Mouse (Mus musculus) kidney, adult 9 months (tissue): ENCODE data around the gene Rsrc1.

ENCODE experiments used
- DNase-seq: peaks from one replicate; pipeline ENCODE4 v3.0.0; 2022

The Rsrc1 gene

DNA sequence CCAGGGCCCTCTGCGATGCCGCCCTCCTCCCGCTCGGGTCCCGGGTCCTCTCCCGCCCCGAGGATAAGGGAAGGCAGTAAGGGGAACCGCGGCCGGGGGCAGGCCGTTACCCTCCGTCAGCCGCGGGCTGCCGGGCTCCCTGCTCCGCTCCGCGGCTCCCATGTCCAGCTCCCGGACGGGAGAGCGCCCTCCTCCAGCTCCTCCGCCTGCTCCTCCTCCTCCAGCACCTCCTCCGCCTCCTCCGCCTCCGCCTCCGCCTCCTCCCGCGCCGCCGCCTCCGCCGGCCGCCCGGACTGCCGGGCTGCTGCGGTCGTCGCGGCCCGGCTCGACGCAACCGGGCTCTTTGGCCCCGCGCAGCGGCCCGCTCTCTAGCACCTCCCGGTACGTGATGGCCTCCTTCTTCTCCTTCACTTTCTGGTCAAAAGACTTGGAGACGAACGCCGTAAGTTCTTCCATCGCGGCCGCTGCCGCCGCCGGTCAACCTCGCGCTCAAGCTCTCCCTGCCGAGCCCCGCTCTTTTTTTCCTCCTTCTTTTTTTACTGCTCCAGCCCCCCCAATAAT is at the start of gene Rsrc1:
Gene Rsrc1 (plus strand): TSS at position 290 of the 561 bp plus-strand sequence.
- DNase-seq, result peak; percentile 66

DNA sequence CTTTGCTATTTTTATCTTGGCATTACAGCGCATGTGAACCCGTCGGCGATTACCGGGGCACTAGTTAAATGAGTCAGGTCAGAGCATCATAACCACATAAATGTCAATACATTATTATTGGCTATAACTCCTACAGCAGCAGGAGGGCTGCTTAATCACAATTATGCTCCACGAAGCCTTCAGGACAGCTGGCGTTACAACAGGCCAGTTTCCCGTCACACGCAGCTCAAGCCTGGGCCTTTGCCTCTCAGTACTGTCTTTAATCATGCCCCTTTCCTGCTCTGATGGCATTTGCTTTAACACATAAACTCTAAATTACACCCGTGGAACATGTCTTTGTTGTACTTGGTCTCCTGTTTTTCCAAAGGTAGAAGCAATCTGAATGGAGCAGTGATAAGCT is 41.5 kb upstream of the Rsrc1 start:
- DNase-seq, result no peak

DNA sequence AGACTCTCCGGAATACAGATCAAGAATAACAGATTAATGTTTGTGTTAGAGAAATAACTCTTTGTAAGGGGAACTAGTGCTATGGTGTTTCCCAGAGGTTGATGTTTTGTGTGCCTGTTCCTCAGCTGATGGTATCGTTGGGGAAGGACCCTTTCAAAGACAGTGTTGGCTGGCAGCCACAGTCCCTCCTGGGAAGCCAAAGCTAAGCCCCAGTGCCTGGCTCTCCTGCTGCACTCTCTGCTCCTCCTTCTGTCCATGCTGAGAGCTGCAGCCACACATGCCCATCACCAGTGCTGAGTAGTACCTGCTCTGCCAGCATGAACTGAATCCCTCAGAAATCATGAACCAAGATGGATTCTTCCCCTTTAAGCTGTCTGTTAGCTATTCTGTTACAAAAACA is 26.1 kb upstream of the Rsrc1 start:
- no peak for DNase-seq

DNA sequence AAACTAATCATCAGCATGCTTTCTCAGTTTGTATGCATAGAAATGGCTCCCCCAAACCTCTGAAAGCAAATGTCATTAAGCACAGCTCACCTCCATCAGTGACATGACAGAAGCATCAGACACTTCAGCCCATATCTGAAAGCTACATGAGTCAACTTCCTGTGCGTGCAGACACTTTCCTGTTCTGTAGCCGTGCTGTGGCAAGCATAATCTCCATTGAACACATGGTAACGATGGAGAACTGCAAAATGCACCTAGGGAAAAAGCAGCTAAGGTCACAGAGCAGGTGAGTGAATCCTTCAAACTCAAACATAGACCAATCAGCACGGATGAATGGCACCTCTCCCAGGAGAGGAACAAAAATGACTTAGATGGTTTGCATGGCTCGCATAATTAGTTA is 21.2 kb upstream of the Rsrc1 start:
- DNase-seq, result no peak

DNA sequence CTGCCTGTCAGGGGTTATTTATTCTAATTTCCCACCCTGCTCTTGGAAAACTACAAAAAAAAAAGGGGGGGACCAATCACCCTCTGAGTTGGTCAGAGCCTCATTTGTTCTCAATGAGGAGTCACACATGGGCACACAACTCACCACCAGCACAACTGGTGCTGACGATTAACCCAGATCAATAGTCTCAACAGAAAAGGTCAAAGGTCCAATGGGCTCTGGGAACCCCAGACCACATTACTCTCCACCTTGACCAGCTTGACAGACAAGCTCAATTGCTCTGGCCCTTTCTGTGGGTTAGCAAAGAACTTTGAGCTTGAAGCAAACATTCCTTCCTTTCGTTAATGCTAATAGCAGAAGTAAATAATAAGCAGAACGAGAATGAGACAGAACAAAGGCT is 16.3 kb upstream of the Rsrc1 start:
- no peak for DNase-seq

DNA sequence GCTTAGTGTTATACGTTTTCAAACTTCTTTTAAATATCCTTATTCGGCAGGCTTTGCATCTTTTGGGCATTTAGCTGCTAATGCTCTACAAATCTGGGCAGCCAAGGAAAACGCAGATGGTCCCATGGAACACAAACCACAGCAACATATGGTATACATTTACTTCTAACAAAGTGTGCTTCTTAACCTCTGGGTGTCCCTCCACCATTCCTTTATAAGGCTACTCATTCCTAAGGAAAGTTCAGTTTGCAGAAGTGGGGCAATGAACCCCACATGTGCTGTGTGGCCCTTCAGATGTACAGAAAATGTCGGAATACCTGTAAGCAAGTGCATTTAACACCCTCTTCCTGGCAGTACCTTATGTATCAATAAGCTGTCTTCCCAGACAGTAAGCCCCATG is 13.7 kb upstream of the Rsrc1 start:
- no peak for DNase-seq

DNA sequence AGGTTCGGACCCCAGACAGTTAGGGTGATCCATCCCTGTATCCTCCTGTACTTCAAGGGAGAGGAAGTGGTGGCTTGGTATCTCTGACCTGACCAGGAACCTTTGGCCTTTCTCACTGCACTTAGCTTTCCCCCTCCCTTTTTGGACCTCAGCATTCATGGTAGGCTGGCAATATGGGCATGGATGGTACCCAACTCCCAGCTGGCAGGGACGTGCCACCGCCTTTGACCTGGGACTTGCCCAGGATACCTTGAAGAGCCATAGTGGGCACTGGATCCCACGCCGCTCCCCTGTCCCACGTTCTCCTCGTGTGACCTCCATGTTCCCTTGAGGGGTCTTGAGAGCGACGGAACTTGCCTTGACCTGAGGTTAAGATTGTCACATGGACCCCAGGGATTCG is 10.9 kb upstream of the Rsrc1 start:
- no peak for DNase-seq

DNA sequence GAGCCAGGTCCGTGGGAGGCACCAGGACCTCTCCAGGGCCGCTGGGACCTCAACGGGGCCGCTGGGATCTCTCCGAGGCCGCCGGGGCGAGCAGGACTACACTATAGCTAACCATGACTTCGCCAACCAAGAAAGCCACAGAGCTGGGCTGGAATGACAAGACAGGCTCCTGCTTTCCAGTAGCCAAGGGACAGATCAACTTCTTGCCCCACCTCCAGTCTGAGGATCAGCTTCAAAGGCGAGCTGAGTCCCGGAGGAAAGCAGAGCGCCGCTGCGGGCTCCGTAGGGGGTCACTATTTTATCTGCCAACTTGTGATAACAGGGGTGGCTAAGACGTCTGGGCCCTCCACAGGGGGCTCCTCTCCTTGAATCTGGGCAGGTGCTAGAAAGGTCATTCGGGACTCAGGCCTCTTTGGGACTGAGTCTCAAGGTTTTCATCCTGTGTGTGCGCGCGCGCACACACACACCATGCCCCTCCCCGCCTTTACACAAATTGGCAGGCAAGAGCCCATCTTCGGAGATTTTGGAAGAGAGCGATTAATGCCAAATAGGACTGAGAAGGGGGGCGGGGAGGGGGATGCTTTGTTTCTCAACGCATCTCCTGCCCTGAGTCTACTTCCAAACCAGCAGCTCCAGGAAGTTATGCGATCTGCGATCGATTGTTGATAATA is 10.4 kb upstream of the Rsrc1 start:
- DNase-seq, result no peak

DNA sequence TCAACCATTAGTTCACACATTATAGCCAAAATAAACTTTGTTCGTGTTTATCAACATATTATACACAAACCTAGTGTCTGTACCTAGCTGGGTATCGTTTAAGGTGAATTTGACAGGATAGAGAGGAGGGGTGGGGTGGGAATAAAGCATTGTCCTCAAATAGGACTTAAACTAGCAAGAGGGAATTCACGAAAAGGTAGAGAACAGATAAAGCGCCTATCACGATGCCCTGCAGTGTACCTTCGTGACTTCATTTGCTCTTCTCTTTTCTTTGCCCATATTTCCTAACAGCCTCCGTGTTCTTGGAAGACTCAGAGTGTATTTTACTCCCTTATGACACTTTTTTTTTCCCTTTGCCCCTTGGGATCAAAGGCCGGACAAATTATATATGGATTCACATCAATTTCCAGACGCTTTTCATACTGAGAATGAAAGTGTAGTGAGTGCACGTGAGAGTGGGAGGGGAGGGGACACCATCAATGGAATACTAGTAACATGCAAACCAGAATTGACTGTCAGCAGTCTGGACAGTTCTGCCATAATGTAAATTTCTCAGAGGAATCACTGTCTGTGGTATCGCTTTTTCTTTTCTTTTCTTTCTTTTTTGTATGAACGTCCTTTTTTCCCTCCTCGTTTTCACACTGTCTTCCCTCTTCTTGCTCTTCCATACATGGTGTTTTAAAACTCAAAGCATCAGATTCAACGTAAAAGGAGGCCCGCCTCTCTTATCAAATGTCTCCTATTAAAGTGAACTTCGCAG is 8.8 kb upstream of the Rsrc1 start:
- DNase-seq, result peak; percentile 7

DNA sequence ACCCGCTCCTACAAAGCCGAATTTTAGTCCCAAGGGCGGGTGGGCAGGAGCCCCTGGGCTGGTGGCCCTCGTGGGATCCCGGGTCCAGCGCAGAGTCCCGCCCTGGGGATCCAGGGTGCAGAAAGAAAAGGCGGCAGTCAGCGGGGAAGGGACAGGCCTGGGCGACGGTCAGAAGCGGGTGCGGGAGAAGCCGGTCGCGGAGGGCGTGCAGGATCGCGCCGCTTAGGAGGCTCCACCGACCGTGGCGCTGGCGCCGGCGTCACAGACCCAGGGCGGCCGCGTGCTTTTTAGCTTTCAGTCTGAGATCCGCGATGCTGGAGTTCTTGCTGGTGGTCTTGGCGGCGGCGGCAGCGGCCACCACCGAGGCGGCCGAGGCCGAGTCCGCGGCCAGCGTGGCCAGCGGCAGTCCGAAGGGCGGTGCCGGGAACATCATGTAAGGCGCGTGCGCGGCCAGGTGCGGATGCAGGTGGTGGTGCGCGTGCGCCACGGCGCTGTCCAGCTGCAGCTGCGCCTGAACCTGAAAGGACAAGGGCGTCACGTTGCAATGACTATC is 7.7 kb upstream of the Rsrc1 start:
- peak; percentile 75 for DNase-seq

DNA sequence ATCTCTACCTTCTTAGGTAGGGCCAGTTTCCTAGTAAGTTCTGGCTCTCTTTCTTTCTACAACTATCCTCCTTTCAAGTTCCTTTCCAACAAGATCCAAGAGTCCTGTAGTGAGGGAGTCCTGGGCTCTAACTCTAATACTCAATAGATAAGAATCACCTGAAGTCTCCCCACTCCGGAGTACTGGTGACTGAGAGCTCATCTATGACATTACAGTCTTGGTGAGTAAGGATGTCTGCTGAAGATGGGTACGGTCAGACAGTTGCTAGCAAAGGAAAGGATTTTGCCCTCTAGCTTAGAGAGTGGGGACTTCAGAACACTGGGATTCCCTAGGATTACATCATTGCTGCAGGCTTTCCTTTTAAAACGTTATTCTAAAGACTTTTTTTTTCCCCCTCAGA is 6.7 kb upstream of the Rsrc1 start:
- DNase-seq, result peak; percentile 2

DNA sequence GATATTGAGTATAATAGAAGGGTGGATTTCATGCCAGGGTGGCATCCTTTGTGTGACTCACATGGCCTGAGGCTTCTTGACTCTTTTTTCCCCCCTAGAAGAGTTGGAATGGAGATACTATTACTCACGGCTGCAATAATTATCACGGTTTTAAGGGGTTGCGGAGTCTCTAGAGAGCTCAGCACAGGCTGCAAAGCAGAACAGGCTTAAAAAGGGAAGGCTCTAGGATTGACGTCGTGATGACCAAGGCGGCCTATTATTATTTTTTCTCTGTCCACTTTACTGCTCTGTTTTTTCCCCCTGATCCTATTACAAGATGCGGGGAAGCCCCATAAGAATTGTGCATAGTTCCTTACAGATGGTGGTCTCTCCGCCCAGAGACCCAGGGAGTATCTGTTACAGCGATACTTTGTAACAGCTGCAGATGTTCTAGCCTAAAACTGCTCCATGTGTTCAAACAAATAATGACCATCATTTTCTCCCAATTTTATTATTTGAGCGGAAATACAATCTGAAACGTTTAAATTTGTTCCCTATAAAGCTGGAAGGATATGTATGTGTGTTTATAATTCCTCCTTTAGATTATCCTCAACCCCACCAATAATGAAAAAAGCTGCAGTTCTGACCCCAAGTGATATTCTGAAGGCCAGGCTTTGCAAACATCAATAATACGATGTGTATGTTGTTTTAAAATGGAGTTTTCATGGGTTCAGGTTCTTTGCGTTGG is 4.1 kb upstream of the Rsrc1 start:
- no peak for DNase-seq

DNA sequence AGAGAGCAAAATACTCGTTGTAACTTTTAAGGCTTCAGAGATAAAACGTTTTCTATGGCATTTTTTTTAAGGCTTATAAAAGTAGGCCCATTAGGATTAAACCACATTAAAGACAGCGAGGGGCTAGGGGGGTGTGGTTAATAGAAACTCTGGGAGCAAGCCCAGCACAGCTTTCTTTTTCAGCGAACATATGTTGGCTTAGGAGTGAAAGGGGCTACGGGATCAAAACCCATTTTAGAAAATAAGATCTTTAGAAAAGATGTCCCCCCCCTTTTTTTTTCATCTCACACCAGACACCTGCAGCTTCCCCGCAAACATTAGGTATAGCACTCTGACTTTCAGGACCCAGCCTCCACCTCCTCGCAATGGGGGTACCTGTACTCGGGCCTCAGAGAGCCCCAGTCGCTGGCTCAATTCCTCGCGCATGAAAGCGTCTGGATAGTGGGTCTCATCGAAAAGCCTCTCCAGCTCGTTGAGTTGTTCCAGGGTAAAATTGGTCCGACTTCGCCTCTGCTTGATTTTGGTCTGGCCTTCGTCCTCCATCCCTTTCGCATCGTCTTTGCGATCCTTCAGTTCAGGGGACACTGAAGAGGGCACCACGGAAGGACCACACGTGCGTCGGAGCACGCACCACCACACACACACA is 3.3 kb upstream of the Rsrc1 start:
- no peak for DNase-seq

DNA sequence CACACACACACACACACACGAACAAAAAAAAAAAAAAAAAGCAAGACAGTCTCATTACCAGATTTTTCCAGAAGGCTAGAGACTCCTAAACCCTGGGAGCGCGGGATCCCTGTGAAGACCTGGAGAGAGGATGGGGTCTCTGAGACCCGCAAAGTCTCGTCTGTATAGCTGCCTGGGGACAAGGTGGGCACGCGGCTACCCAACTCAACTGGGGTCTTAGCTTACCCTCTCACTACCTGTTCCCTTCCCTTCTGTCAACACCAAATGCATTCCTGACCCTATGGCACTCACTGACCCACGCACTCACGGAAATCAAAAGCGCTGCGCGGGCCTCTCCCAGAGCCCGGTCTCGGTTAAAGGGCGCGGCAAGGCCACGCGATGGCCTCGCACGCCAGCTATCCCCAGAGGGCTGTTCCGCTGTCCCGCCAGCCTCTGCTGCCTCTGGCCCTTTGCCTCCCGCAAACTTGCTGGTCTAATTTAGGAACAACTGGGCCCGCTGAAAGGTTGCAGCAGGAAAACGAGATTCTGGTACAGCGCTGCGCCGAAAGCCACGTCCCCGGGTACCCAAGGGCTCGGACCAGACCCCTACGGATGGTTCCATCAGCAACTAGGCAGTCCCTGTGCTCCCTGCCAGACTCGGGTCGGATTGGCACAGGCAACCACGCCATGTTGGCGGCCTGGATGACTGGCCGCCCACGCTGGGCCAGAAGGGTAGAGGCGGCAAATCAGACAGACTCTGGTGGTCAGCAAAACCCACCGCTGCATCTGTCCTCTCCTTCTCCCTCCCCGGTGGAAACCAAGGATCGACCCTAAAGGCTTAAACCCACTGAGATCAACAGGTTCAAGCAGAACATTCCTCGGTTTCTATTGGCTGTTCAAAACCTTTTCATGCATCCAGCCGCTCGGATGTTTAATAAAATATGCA is 2.5 kb upstream of the Rsrc1 start:
- DNase-seq, result peak; percentile 7

DNA sequence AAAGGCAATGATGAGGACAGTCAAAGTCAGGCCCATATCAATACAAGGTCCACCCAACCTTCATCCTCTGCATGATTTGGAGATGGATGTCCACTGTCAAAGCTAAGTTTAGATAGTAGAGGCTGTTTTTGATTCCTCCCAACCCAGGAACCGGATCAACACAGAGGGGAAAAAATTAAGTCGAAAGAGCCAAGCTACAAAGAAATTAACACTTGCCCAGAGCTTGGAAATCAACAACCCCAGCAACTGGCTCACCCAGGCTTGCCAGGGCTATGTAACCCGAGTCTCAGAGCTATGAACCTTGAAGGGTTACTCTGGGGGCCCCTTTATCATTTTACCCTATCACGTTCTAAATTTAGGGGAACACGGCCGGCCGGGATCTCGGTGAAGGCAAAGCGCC is 1.7 kb upstream of the Rsrc1 start:
- DNase-seq, result peak; percentile 2

DNA sequence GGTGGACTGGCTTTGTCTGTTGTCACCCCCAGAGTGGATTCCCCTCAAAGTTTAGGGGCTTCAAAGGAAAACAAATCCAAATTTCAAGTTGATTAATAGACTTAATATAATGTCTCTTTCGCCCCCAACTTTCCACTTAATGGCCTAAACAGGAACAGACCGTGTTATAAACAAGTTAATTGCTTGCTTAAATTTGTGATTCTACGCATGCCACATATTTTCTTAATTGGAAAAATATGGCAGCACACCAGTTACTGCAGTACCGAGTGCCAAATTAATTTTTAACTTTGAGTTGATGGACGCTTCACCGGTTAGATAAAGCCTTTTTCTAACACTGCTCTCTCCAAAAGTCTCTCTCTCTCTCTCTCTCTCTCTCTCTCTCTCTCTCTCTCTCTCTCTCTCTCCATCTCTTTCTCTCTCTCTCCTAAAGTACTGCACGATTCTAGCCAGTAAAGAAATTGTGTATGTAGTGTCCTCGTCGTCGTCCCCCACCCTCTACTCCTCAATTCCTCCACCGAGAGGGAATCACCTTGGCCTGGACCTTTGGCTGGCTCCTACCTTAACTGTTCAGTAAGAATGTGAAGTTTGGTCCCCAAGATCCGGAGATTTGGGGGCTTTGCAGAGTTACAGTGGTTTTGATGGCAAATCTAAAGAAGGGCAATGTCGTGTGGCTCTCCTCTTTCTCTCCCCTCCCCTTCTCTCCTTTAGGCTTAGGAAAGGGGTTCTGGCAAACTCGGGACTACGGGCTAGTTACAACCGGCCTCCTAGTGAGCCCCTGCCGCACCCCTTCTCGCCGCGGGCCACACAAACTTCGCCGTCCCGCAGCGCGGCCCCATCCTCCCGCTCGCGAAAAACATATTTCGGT is 847 bp upstream of the Rsrc1 start:
- DNase-seq, result peak; percentile 11

DNA sequence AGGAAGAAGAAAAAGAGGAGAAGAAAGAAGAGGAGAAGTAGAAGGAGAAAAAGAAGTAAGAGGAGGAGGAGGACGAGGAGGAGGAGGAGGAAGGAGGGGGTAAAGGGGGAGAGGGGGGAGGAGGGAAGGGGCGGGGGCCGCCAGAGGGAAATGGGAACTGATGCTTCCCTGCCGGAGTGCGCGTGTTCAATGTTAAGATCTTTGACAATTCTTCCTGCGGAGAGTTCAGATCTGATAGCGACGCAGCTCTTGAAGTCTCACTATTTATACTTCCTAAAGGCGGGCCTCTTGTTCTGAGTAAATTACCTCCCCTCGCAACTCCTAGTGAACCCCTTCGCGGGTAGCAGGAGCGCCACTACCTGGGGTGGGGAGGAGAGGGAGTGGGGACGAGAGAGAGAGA is 516 bp downstream of the Rsrc1 start, which contains the start of gene Shox2:
Gene Shox2 (minus strand): TSS at position 66 of the 400 bp plus-strand sequence.
- peak; percentile 4 for DNase-seq

DNA sequence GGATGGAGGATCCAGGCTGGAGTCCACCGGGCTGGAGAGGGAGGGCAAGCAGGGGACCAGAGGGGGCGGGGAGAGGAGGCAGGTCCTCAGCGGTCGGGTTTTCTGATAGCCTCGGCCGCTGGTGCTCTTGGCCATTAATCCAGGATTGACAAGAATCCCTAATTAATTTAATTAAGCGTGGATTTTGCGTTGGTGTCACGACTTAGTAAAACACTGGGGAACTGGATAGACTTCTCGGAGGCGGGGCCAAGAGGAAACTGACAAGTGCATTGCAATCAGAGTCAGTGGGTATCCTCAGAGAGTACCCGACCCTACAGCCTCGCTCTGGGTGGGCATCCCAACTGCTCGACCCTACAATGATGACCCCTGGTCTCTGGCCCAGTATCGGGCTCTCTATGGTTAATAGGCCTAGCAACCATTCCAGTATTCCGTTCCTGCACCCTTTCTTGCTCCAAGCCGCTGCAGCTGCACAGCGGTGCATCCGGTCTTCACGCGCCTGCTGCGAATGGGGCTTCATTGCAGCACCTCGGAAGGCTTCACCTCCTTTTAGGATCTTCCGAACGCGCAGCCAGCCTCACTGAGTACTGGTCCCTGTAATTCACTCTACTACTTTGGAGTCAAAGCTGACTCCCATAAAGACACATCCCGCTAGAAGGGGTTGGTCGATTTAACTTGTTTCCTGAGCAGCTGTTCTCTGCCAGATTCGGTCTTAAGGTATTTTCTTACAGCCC is 1.2 kb downstream of the Rsrc1 start:
- DNase-seq, result peak; percentile 29

DNA sequence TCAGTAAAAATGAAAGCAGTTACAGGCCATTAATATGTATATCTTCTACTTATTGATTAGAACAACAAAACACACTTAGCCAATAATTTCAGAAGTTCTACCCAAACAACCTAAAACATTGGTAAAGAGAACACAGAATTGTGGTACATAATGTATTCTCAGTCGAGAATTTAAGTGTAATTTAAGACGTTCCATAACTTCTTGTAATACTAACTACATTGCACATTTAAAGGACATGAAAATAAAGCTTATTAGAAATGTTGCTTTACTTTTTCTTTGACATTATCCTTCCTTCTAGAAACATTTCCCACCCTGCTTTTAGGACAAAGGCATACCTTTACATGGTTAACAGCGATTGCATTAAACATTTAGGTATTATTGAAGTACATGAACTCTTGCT is 2.3 kb downstream of the Rsrc1 start:
- DNase-seq, result peak; percentile 10
